Mouse (Mus musculus) mature B cell (primary cell): ENCODE results near the gene Mocs2.

ENCODE experiments used
- in situ Hi-C: fragments of 300-500 bp; cut with MboI; formaldehyde crosslinking; loops from 2 replicates; pipeline ENCODE4 v1.14.3; 2019

Mocs2 gene

GRCm38 (mm10) chr13:114852264-114853111, 34.5 kb downstream of the Mocs2 start:
- in situ Hi-C loops, result no loop called here

- in situ Hi-C loops, result no loop called here
Measured at GRCm38 (mm10) chr13:114853152-114853551, 35.1 kb downstream of the Mocs2 start.

- in situ Hi-C loops, result no loop called here
Measured at GRCm38 (mm10) chr13:114854023-114854422, 36.0 kb downstream of the Mocs2 start.

GRCm38 (mm10) chr13:114854428-114854827, 36.4 kb downstream of the Mocs2 start:
- in situ Hi-C loops, result no loop called here

- in situ Hi-C loops, result no loop called here
Measured at GRCm38 (mm10) chr13:114855573-114856268, 37.7 kb downstream of the Mocs2 start.

GRCm38 (mm10) chr13:114856269-114856627, 38.2 kb downstream of the Mocs2 start:
- in situ Hi-C loops, result no loop called here

GRCm38 (mm10) chr13:114857525-114857924, 39.5 kb downstream of the Mocs2 start:
- in situ Hi-C loops, result no loop called here

- in situ Hi-C loops, result no loop called here
Measured at GRCm38 (mm10) chr13:114874738-114875137, 56.7 kb downstream of the Mocs2 start.

- in situ Hi-C loops, result no loop called here
Measured at GRCm38 (mm10) chr13:114876005-114876520, 58.0 kb downstream of the Mocs2 start.

- in situ Hi-C loops, result no loop called here
Measured at GRCm38 (mm10) chr13:114878667-114879066, 60.6 kb downstream of the Mocs2 start.
